ENCODE assay signal across 8 mouse cellular contexts in genomic region chr2:35620364-35621224, GRCm38 (mm10).
A peak's percentile ranks its signal among the peaks of the same experiment; 100 is the strongest.
DNase-seq lines count a peak whose midpoint lies in the region; ATAC-seq and TF ChIP-seq lines count a peak whose summit lies in the region.

No protein-coding gene starts in this region.

- no peaks in the 10 kb centered on the region for H3K9me3 ChIP-seq in lung, postnatal 0 days (ENCODE audit: low read length)
- H3K9me3 ChIP-seq in limb, embryonic 11.5 days (ENCODE audit: control insufficient read depth, low read length), result no peaks in the 10 kb centered on the region
- H3K9me3 ChIP-seq in stomach, postnatal 0 days (ENCODE audit: control insufficient read depth, low read length), result no peaks in the 10 kb centered on the region

- no peaks in the 10 kb centered on the region for H3K36me3 ChIP-seq in lung, postnatal 0 days (ENCODE audit: insufficient read depth, low read length)
- H3K36me3 ChIP-seq in limb, embryonic 11.5 days (ENCODE audit: control insufficient read depth, insufficient read depth, low read length), result no peaks in the 10 kb centered on the region; the same call in 1 of the 2 replicates
- H3K36me3 ChIP-seq in stomach, postnatal 0 days (ENCODE audit: control insufficient read depth, insufficient read depth, low read length), result no peaks in the 10 kb centered on the region

- peak; percentile 27; the same call in 1 of the 2 replicates for ATAC-seq in lung, postnatal 0 days
- ATAC-seq in limb, embryonic 11.5 days (ENCODE audit: insufficient number of reproducible peaks, low FRiP score, low TSS enrichment, low read depth), result peak; percentile 72
- ATAC-seq in stomach, postnatal 0 days (ENCODE audit: low FRiP score, low TSS enrichment), result no peak

- peak; percentile 64 for DNase-seq in cerebellum, adult 11-12 months
- DNase-seq in cerebellum, postnatal 36 days, result no peak
- DNase-seq in lung, postnatal 0 days (ENCODE audit: low spot score), result no peak
- DNase-seq in lung, postnatal 4 days, result no peak
- DNase-seq in limb, embryonic 11.5 days (ENCODE audit: low spot score), result peak; percentile 78
- DNase-seq in stomach, postnatal 0 days (ENCODE audit: low spot score), result no peak
- DNase-seq in B cell, adult 2 months, result no peak
- no peak for DNase-seq in right cerebral cortex, postnatal 25 days

- H3K27me3 ChIP-seq in lung, postnatal 0 days (replicated peaks; ENCODE audit: insufficient read depth, low read length), result no peaks in the 10 kb centered on the region
- no peaks in the 10 kb centered on the region for H3K27me3 ChIP-seq in limb, embryonic 11.5 days (ENCODE audit: control insufficient read depth, insufficient read depth, low read length)
- no peaks in the 10 kb centered on the region for H3K27me3 ChIP-seq in stomach, postnatal 0 days (ENCODE audit: control insufficient read depth, insufficient read depth, low read length)

- WGBS in lung, postnatal 0 days, result 18% methylated on average over 7 of the region's 7 CpGs
- 21% methylated on average over 6 of the region's 7 CpGs for WGBS in limb, embryonic 11.5 days
- WGBS in stomach, postnatal 0 days, result 37% methylated on average over 7 of the region's 7 CpGs

- H3K9ac ChIP-seq in lung, postnatal 0 days (replicated peaks; ENCODE audit: low read depth), result no peak overlapping the region
- H3K9ac ChIP-seq in limb, embryonic 11.5 days (ENCODE audit: low read length), result peak overlapping the region; percentile 22; the same call in 1 of the 2 replicates
- H3K9ac ChIP-seq in stomach, postnatal 0 days (ENCODE audit: low read length), result no peak overlapping the region

- no peak for TF ChIP-seq CTCF in lung, postnatal 0 days (IDR thresholded peaks at IDR 0.05)
- no peak for TF ChIP-seq CTCF in stomach, postnatal 0 days (IDR thresholded peaks at IDR 0.05; ENCODE audit: low read depth)

- no peak overlapping the region for H3K4me3 ChIP-seq in lung, postnatal 0 days (ENCODE audit: low read depth, low read length)
- peak overlapping the region; percentile 12; the same call in 1 of the 2 replicates for H3K4me3 ChIP-seq in limb, embryonic 11.5 days (ENCODE audit: low read depth, low read length)
- H3K4me3 ChIP-seq in stomach, postnatal 0 days (ENCODE audit: low read depth, low read length), result no peak overlapping the region

- H3K4me1 ChIP-seq in lung, postnatal 0 days (ENCODE audit: insufficient read depth, low read depth, low read length), result peaks cover 35% of the 10 kb centered on the region; the same call in 1 of the 2 replicates
- peaks cover 65% of the 10 kb centered on the region for H3K4me1 ChIP-seq in limb, embryonic 11.5 days (ENCODE audit: control insufficient read depth, insufficient read depth, low read length)
- H3K4me1 ChIP-seq in stomach, postnatal 0 days (replicated peaks; ENCODE audit: control insufficient read depth, insufficient read depth), result peaks cover 18% of the 10 kb centered on the region

- H3K4me2 ChIP-seq in lung, postnatal 0 days (replicated peaks; ENCODE audit: low read depth, low read length), result peak overlapping the region; percentile 22; the same call in 1 of the 2 replicates
- peak overlapping the region; percentile 43 for H3K4me2 ChIP-seq in limb, embryonic 11.5 days (ENCODE audit: low read depth, severe bottlenecking)
- peak overlapping the region; percentile 14; the same call in 1 of the 2 replicates for H3K4me2 ChIP-seq in stomach, postnatal 0 days (replicated peaks; ENCODE audit: low read depth)

- H3K27ac ChIP-seq in lung, postnatal 0 days (ENCODE audit: low read length), result no peak overlapping the region
- H3K27ac ChIP-seq in limb, embryonic 11.5 days (replicated peaks; ENCODE audit: low read depth, low read length), result peak overlapping the region; percentile 94
- H3K27ac ChIP-seq in stomach, postnatal 0 days (replicated peaks), result 0 out of 2 replicates have a peak overlapping the region, but pooled peaks have one; percentile 75

- no peak for TF ChIP-seq EP300 in lung, postnatal 0 days (IDR thresholded peaks at IDR 0.05)
- no peak for TF ChIP-seq EP300 in stomach, postnatal 0 days (optimal IDR thresholded peaks at IDR 0.05)

Comparison
In these comparisons a context has a peak if more than half of its experiments do, and no peak if none do; other contexts are left out.
1. DNase-seq: peak in cerebellum, adult 11-12 months (single experiment) and limb, embryonic 11.5 days (single experiment); none in cerebellum, postnatal 36 days (0 of 2), lung, postnatal 0 days (single experiment), lung, postnatal 4 days (0 of 2), stomach, postnatal 0 days (single experiment), B cell, adult 2 months (0 of 2) and right cerebral cortex, postnatal 25 days (single experiment).
2. Peak in every context shown above with its lines, with median percentiles within 50 percentile points of each other: H3K4me2 ChIP-seq.